Mouse (Mus musculus) liver, adult 2 months (tissue): ENCODE data around the gene Mylk3.

Source experiments
- CTCF ChIP-seq: fragments of 200-500 bp; IDR thresholded peaks from 2 replicates; pipeline ENCODE4 v1.5.1; 2011; ENCODE audit warnings: low read depth, low read length, control low read depth
- POLR2A ChIP-seq: fragments of 200-500 bp; IDR thresholded peaks from 2 replicates; pipeline ENCODE4 v1.6.1; 2011; ENCODE audit warnings: low read length, control low read depth; ENCODE audit not compliant: insufficient read depth; ENCODE audit errors: extremely low read depth

- no peak for TF ChIP-seq POLR2A
- TF ChIP-seq CTCF, result no peak
These were observed 73.1 kb downstream of the Mylk3 start for GRCm38 (mm10) chr8:85313036-85313435.
